Mouse (Mus musculus) spleen, adult 2 months (tissue): ENCODE data around the gene Atp6v0a4.

Experiments
- CTCF ChIP-seq: fragments of 200-500 bp; IDR thresholded peaks from 2 replicates; pipeline ENCODE4 v1.5.1; 2011; ENCODE audit warnings: mild to moderate bottlenecking, inconsistent platforms; ENCODE audit not compliant: insufficient read depth, insufficient read length, insufficient replicate concordance; ENCODE audit errors: extremely low read depth
- POLR2A ChIP-seq: fragments of 200-500 bp; IDR thresholded peaks from 2 replicates; pipeline ENCODE4 v1.6.1; 2011; ENCODE audit warnings: low read depth, low read length, inconsistent platforms

DNA sequence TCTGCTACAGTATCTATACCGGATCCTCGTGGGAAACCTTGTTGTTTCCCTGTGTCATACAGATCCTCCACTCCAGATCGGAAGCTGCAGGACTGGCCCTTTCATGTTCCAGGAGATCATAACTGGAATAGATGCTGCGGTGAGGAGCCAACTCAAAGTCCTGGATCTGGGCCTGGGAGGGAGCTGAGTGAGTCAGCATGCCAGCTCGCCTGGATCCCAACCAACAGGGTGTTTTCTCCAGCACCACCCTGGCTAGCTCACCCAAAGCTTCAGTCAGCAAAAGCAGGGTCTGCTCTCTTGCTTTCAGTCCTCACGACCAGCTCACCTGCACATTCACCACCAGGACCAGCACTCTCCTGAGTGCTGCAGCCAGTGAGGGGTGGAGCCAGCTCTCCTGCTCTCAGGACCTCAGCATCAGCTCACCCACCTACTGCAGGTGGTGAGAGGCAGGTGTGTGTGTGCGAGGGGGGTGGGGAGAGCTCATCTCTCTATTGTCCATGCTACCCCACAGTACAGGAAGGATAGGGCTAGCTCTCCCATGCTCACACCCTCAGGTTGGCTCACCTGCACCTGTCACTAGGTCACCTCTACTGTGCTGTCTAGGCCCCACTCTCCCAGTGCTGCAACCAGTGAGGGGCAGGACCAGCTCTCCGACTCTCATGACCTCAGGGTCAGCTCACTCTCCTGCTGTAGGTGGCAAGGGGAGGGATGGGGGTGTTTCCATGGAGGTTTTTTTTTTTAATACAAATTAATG, 10.6 kb upstream of the Atp6v0a4 start:
- TF ChIP-seq CTCF (no peak), POLR2A (no peak)
